Mouse (Mus musculus): ENCODE measurements at regions not wholly inside any gene's neighbourhood (a gene's known extent, or its start where the extent isn't known, plus 50 kb on each side); places are given as distances from the start of the nearest gene placed in this dataset.

DNA sequence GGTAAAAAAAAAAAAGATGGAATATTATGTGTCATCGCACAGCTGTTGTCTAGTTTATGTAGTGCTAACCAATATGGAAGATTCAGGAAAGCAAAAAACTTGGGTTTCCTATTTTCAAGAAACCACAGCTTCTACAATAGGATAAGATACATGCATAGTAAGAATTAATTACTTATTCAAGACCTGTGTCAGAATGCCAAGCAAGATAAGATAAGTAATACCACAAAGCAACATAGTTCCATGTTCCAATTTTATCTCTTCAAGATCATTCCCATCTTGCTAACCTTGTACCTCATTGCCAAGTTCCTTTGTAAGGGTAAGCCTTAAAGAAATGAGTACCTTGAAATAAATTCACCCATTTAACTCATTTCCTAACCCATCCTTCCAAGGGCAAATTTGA lies 131.7 kb upstream of the Nhs start:
- no peak for TF ChIP-seq GATA1 (IDR thresholded peaks at IDR 0.05; ENCODE audit: low read length)
- TF ChIP-seq TAL1 (IDR thresholded peaks at IDR 0.05; ENCODE audit: low read length) = no peak
